8 mouse cellular contexts compared by ENCODE assay signal in genomic region chr6:124716864-124717490, GRCm38 (mm10). TPM values are rescaled to one million over a fixed set of nuclear protein-coding genes. Genes with fewer than 3 reads are reported as not detected.
DNase-seq lines count a peak whose midpoint lies in the region; ATAC-seq and TF ChIP-seq lines count a peak whose summit lies in the region.

No protein-coding gene starts in this region.

- H3K79me2 ChIP-seq in liver, adult 2 months (ENCODE audit: control insufficient read depth, insufficient read depth, low read length), result peaks cover 17% of the 10 kb centered on the region; the same call in 1 of the 2 replicates

- no peak overlapping the region for H3K4me3 ChIP-seq in liver, adult 2 months (ENCODE audit: insufficient read depth, low read depth, low read length)

- no peak overlapping the region for H3K27ac ChIP-seq in liver, adult 2 months (replicated peaks; ENCODE audit: insufficient read depth, low read depth, low read length)

- peaks cover 16% of the 10 kb centered on the region for H3K4me1 ChIP-seq in liver, adult 2 months (ENCODE audit: control insufficient read depth, insufficient read depth, low read length)

- TF ChIP-seq POLR2A in liver, adult 2 months (IDR thresholded peaks at IDR 0.05; ENCODE audit: extremely low read depth, insufficient read depth, low read length), result no peak

- no peak overlapping the region for H3K9ac ChIP-seq in liver, adult 2 months (ENCODE audit: low read depth, low read length)

- peaks cover 15% of the 10 kb centered on the region for H3K36me3 ChIP-seq in liver, adult 2 months (ENCODE audit: control insufficient read depth, insufficient read depth, low read length)

- no peaks in the 10 kb centered on the region for H3K27me3 ChIP-seq in liver, adult 2 months (ENCODE audit: control insufficient read depth, insufficient read depth, low read length)

- intact Hi-C loops in left cerebral cortex, postnatal 4 days (cut with DNase I), result no loop called here
- intact Hi-C loops in left cerebral cortex, postnatal 25 days (cut with DNase I), result no loop called here

- peak; percentile 52 for DNase-seq in left cerebral cortex, postnatal 4 days
- DNase-seq in left cerebral cortex, postnatal 25 days (ENCODE audit: low spot score in 2 of 2), result no peak
- DNase-seq in adrenal gland, postnatal 14 days, result peak; percentile 71
- peak; percentile 49 for DNase-seq in liver, adult 2 months (ENCODE audit: extremely low read depth, low read depth, low spot score)
- peak; percentile 77 for DNase-seq in retina, embryonic 14.5 days (ENCODE audit: low spot score)
- DNase-seq in layer of hippocampus, adult 18-20 months (ENCODE audit: low spot score in 2 of 2), result no peak
- no peak for DNase-seq in gastrocnemius, adult 8-10 months (ENCODE audit: low spot score in 2 of 2)

- 60% methylated on average over 20 of the region's 20 CpGs for WGBS in liver, adult 2 months

- peak; percentile 31 for ATAC-seq in granulocyte monocyte progenitor cell, adult 5-6 weeks (replicated peaks; ENCODE audit: poor library complexity, severe bottlenecking)

- TF ChIP-seq CTCF in liver, adult 2 months (IDR thresholded peaks at IDR 0.05; ENCODE audit: low read depth, low read length), result peak; percentile 88

RNA-seq across cellular contexts. Expression of gene Phb2, which starts 4.8 kb away (rescaled TPM):
- total RNA-seq in left cerebral cortex, postnatal 4 days (2021), result 100 to 1,000 TPM; 169 to 170 TPM
- total RNA-seq in left cerebral cortex, postnatal 25 days (2021), result 100 to 1,000 TPM; 112 to 120 TPM
- 392 and 412 TPM in 2 replicates for total RNA-seq in adrenal gland, postnatal 14 days (2021)
- 310 and 315 TPM in 2 replicates for total RNA-seq in granulocyte monocyte progenitor cell, adult 5-6 weeks (2014; fragmentation: Nextera tagmentation)
- 320 and 326 TPM in 2 replicates for total RNA-seq in granulocyte monocyte progenitor cell, adult 5-6 weeks (2017)
- 140 and 151 TPM in 2 replicates for total RNA-seq in liver, adult 2 months (2014; rRNA removed)
- 209 and 210 TPM in 2 replicates for polyA plus RNA-seq in liver, adult 2 months (2012; rRNA removed)
- 100 to 1,000 TPM; 115 to 123 TPM for total RNA-seq in layer of hippocampus, adult 18-20 months (2021)
- 100 to 1,000 TPM; 140 to 157 (median 153) TPM for total RNA-seq in gastrocnemius, adult 8-10 months (2022)

RNA-seq across cellular contexts. Expression of gene Emg1, which starts 5.0 kb away (rescaled TPM):
- total RNA-seq in left cerebral cortex, postnatal 4 days (2021), result 10 to 100 TPM; 56.7 to 56.9 TPM
- 10 to 100 TPM; 42.9 to 48.8 TPM for total RNA-seq in left cerebral cortex, postnatal 25 days (2021)
- 79.7 and 87.9 TPM in 2 replicates for total RNA-seq in adrenal gland, postnatal 14 days (2021)
- 201 and 231 TPM in 2 replicates for total RNA-seq in granulocyte monocyte progenitor cell, adult 5-6 weeks (2014; fragmentation: Nextera tagmentation)
- 193 and 209 TPM in 2 replicates for total RNA-seq in granulocyte monocyte progenitor cell, adult 5-6 weeks (2017)
- 97.4 and 99.6 TPM in 2 replicates for total RNA-seq in liver, adult 2 months (2014; rRNA removed)
- 46.0 and 56.3 TPM in 2 replicates for polyA plus RNA-seq in liver, adult 2 months (2012; rRNA removed)
- 10 to 100 TPM; 52.6 to 58.2 TPM for total RNA-seq in layer of hippocampus, adult 18-20 months (2021)
- 10 to 100 TPM; 62.1 to 74.4 (median 66.1) TPM for total RNA-seq in gastrocnemius, adult 8-10 months (2022)

RNA-seq across cellular contexts. Expression of gene Ptpn6, which starts 21.5 kb away (rescaled TPM):
- 1 to 10 TPM; 3.3 to 9.2 TPM for total RNA-seq in left cerebral cortex, postnatal 4 days (2021)
- total RNA-seq in left cerebral cortex, postnatal 25 days (2021), result 1 to 10 TPM; 3.1 to 4.5 TPM
- total RNA-seq in adrenal gland, postnatal 14 days (2021), result 7.3 and 23.1 TPM in 2 replicates
- 169 and 206 TPM in 2 replicates for total RNA-seq in granulocyte monocyte progenitor cell, adult 5-6 weeks (2014; fragmentation: Nextera tagmentation)
- 327 and 371 TPM in 2 replicates for total RNA-seq in granulocyte monocyte progenitor cell, adult 5-6 weeks (2017)
- 16.7 and 19.7 TPM in 2 replicates for total RNA-seq in liver, adult 2 months (2014; rRNA removed)
- 17.3 and 17.8 TPM in 2 replicates for polyA plus RNA-seq in liver, adult 2 months (2012; rRNA removed)
- total RNA-seq in layer of hippocampus, adult 18-20 months (2021), result 1 to 10 TPM; 4.1 to 4.6 TPM
- 1 to 10 TPM in 3 of 4 experiments, under 1 TPM in 1; 0.80 to 2.0 (median 1.2) TPM for total RNA-seq in gastrocnemius, adult 8-10 months (2022)

RNA-seq across cellular contexts. Expression of gene Grcc10, which starts 24.2 kb away (rescaled TPM):
- 100 to 1,000 TPM; 334 to 350 TPM for total RNA-seq in left cerebral cortex, postnatal 4 days (2021)
- 100 to 1,000 TPM; 315 to 349 TPM for total RNA-seq in left cerebral cortex, postnatal 25 days (2021)
- 338 and 346 TPM in 2 replicates for total RNA-seq in adrenal gland, postnatal 14 days (2021)
- total RNA-seq in granulocyte monocyte progenitor cell, adult 5-6 weeks (2014; fragmentation: Nextera tagmentation), result 177 and 222 TPM in 2 replicates
- total RNA-seq in granulocyte monocyte progenitor cell, adult 5-6 weeks (2017), result 109 and 136 TPM in 2 replicates
- 125 and 140 TPM in 2 replicates for total RNA-seq in liver, adult 2 months (2014; rRNA removed)
- 203 and 216 TPM in 2 replicates for polyA plus RNA-seq in liver, adult 2 months (2012; rRNA removed)
- total RNA-seq in layer of hippocampus, adult 18-20 months (2021), result 100 to 1,000 TPM; 358 to 368 TPM
- total RNA-seq in gastrocnemius, adult 8-10 months (2022), result 100 to 1,000 TPM; 146 to 173 (median 164) TPM

RNA-seq across cellular contexts. Expression of gene Gm45234, which starts 38.8 kb away (rescaled TPM):
- not detected for total RNA-seq in left cerebral cortex, postnatal 4 days (2021)
- not detected for total RNA-seq in left cerebral cortex, postnatal 25 days (2021)
- not detected in 2 replicates for total RNA-seq in adrenal gland, postnatal 14 days (2021)
- not detected in 2 replicates for total RNA-seq in granulocyte monocyte progenitor cell, adult 5-6 weeks (2014; fragmentation: Nextera tagmentation)
- not detected in 2 replicates for total RNA-seq in granulocyte monocyte progenitor cell, adult 5-6 weeks (2017)
- total RNA-seq in liver, adult 2 months (2014; rRNA removed), result not detected in 2 replicates
- polyA plus RNA-seq in liver, adult 2 months (2012; rRNA removed), result not detected in 2 replicates
- total RNA-seq in layer of hippocampus, adult 18-20 months (2021), result not detected
- total RNA-seq in gastrocnemius, adult 8-10 months (2022), result not detected

Comparison
In these comparisons a context has a peak if more than half of its experiments do, and no peak if none do; other contexts are left out.
1. DNase-seq: peak in left cerebral cortex, postnatal 4 days (single experiment), adrenal gland, postnatal 14 days (single experiment), liver, adult 2 months (single experiment) and retina, embryonic 14.5 days (single experiment); none in left cerebral cortex, postnatal 25 days (0 of 2), layer of hippocampus, adult 18-20 months (0 of 2) and gastrocnemius, adult 8-10 months (0 of 2).